Comparison of ENCODE assay signal across 9 mouse cellular contexts in the genomic region with DNA sequence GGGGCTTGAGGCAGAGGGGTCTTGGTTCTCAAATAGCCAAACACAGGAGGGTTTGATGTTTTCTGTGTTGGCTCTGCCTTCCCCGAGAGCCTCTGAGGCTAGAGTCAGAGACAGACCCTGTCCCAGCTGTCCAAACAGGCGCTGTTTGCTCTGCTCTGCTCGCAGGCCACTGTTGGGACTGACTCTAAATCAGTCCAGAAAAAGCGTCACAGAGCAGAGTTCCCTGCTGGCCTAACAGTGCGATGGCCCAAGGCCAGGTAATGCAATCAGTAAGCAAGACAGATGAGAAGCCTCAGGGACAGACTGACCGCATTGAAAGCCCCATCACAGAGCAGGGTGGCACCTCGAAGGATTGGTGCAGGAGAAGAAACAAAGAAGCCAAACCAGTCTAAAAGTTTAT. TPM values are rescaled to one million over a fixed set of nuclear protein-coding genes. Genes with fewer than 3 reads are reported as not detected.
DNase-seq lines count a peak whose midpoint lies in the region; ATAC-seq and TF ChIP-seq lines count a peak whose summit lies in the region.
"Had no signal": no experiment of that assay in that cellular context is flagged by ENCODE, and none has a peak within 500 bp of the region (broad histone marks: within the 10 kb centered on the region; RNA-seq: fewer than 3 reads in every experiment).

No protein-coding gene starts in this region.

- no peak for DNase-seq in hindbrain, embryonic 11.5 days (ENCODE audit: low spot score)
- peak; percentile 20 for DNase-seq in neural tube, embryonic 11.5 days (ENCODE audit: low spot score)
- no peak for DNase-seq in neural tube, embryonic 10.5 days (ENCODE audit: extremely low spot score, low spot score)
- peak; percentile 21 for DNase-seq in hindbrain, postnatal 0 days (ENCODE audit: low spot score)
- DNase-seq in right cerebral cortex, adult 2 months (ENCODE audit: low spot score in 2 of 2): no peak
- no peak for DNase-seq in thymus, postnatal 36 days
- DNase-seq: cerebellum, adult 11 months had no signal

- 77% methylated on average over 7 of the region's 7 CpGs for WGBS in hindbrain, embryonic 13.5 days
- WGBS in hindbrain, embryonic 11.5 days: 68% methylated on average over 7 of the region's 7 CpGs
- 67% methylated on average over 7 of the region's 7 CpGs for WGBS in neural tube, embryonic 11.5 days
- 69% methylated on average over 7 of the region's 7 CpGs for WGBS in hindbrain, postnatal 0 days
- WGBS in stomach, embryonic 15.5 days: 65% methylated on average over 7 of the region's 7 CpGs

- H3K36me3 ChIP-seq in hindbrain, embryonic 13.5 days: peaks cover 58% of the 10 kb centered on the region
- peaks cover 17% of the 10 kb centered on the region for H3K36me3 ChIP-seq in hindbrain, embryonic 11.5 days (ENCODE audit: control insufficient read depth, insufficient read depth, low read length)
- H3K36me3 ChIP-seq in neural tube, embryonic 11.5 days (ENCODE audit: control insufficient read depth, insufficient read depth, low read length): peaks cover 20% of the 10 kb centered on the region
- peaks cover 30% of the 10 kb centered on the region for H3K36me3 ChIP-seq in hindbrain, postnatal 0 days (ENCODE audit: insufficient read depth, low read length)
- H3K36me3 ChIP-seq in stomach, embryonic 15.5 days: peaks cover 35% of the 10 kb centered on the region

- TF ChIP-seq CTCF in hindbrain, postnatal 0 days (IDR thresholded peaks at IDR 0.05; ENCODE audit: low read depth): no peak

- no peaks in the 10 kb centered on the region for H3K9me3 ChIP-seq in hindbrain, embryonic 13.5 days
- no peaks in the 10 kb centered on the region for H3K9me3 ChIP-seq in hindbrain, embryonic 11.5 days (ENCODE audit: control insufficient read depth, low read length)
- H3K9me3 ChIP-seq in neural tube, embryonic 11.5 days (ENCODE audit: control insufficient read depth, low read length): no peaks in the 10 kb centered on the region
- H3K9me3 ChIP-seq in hindbrain, postnatal 0 days (ENCODE audit: low read length): no peaks in the 10 kb centered on the region
- no peaks in the 10 kb centered on the region for H3K9me3 ChIP-seq in stomach, embryonic 15.5 days

- H3K9ac ChIP-seq in hindbrain, embryonic 13.5 days: no peak overlapping the region
- H3K9ac ChIP-seq in hindbrain, embryonic 11.5 days (ENCODE audit: low read depth, low read length): no peak overlapping the region
- H3K9ac ChIP-seq in neural tube, embryonic 11.5 days (ENCODE audit: low read length): no peak overlapping the region
- H3K9ac ChIP-seq in hindbrain, postnatal 0 days (replicated peaks; ENCODE audit: low read length): no peak overlapping the region
- no peak overlapping the region for H3K9ac ChIP-seq in stomach, embryonic 15.5 days

- no peaks in the 10 kb centered on the region for H3K27me3 ChIP-seq in hindbrain, embryonic 13.5 days
- no peaks in the 10 kb centered on the region for H3K27me3 ChIP-seq in hindbrain, embryonic 11.5 days (ENCODE audit: control insufficient read depth, insufficient read depth, low read length)
- H3K27me3 ChIP-seq in neural tube, embryonic 11.5 days (ENCODE audit: control insufficient read depth, insufficient read depth, low read length): no peaks in the 10 kb centered on the region
- H3K27me3 ChIP-seq in hindbrain, postnatal 0 days (ENCODE audit: insufficient read depth, low read length): no peaks in the 10 kb centered on the region
- H3K27me3 ChIP-seq in stomach, embryonic 15.5 days (replicated peaks): no peaks in the 10 kb centered on the region

- ATAC-seq in hindbrain, embryonic 13.5 days (ENCODE audit: low FRiP score): no peak
- ATAC-seq in hindbrain, embryonic 11.5 days (ENCODE audit: low FRiP score): no peak
- ATAC-seq in neural tube, embryonic 11.5 days (ENCODE audit: insufficient read depth, low FRiP score, low TSS enrichment): no peak
- ATAC-seq in hindbrain, postnatal 0 days: no peak
- peak; percentile 36; the same call in 1 of the 2 replicates for ATAC-seq in stomach, embryonic 15.5 days (ENCODE audit: insufficient read depth, low FRiP score, low read depth)

- H3K4me1 ChIP-seq in hindbrain, embryonic 13.5 days (replicated peaks): peaks cover 9% of the 10 kb centered on the region; the same call in 1 of the 2 replicates
- H3K4me1 ChIP-seq in hindbrain, embryonic 11.5 days (replicated peaks; ENCODE audit: control insufficient read depth, insufficient read depth, low read length): no peaks in the 10 kb centered on the region
- H3K4me1 ChIP-seq in neural tube, embryonic 11.5 days (ENCODE audit: control insufficient read depth, insufficient read depth, low read length): no peaks in the 10 kb centered on the region
- no peaks in the 10 kb centered on the region for H3K4me1 ChIP-seq in hindbrain, postnatal 0 days (ENCODE audit: insufficient read depth, low read length)
- peaks cover 10% of the 10 kb centered on the region; the same call in 1 of the 2 replicates for H3K4me1 ChIP-seq in stomach, embryonic 15.5 days

- no peak overlapping the region for H3K4me2 ChIP-seq in hindbrain, embryonic 13.5 days
- H3K4me2 ChIP-seq in hindbrain, embryonic 11.5 days (replicated peaks; ENCODE audit: low read depth, low read length): no peak overlapping the region
- no peak overlapping the region for H3K4me2 ChIP-seq in neural tube, embryonic 11.5 days (ENCODE audit: low read depth)
- no peak overlapping the region for H3K4me2 ChIP-seq in hindbrain, postnatal 0 days (ENCODE audit: low read depth, low read length)
- H3K4me2 ChIP-seq in stomach, embryonic 15.5 days: no peak overlapping the region

- no peak overlapping the region for H3K4me3 ChIP-seq in hindbrain, embryonic 13.5 days
- no peak overlapping the region for H3K4me3 ChIP-seq in hindbrain, embryonic 11.5 days (ENCODE audit: low read depth, low read length)
- no peak overlapping the region for H3K4me3 ChIP-seq in neural tube, embryonic 11.5 days (ENCODE audit: low read depth, low read length)
- no peak overlapping the region for H3K4me3 ChIP-seq in hindbrain, postnatal 0 days (ENCODE audit: low read length)
- H3K4me3 ChIP-seq in stomach, embryonic 15.5 days (replicated peaks): no peak overlapping the region

- H3K27ac ChIP-seq in hindbrain, embryonic 13.5 days: peak overlapping the region; percentile 62
- no peak overlapping the region for H3K27ac ChIP-seq in hindbrain, embryonic 11.5 days (ENCODE audit: low read depth, low read length)
- H3K27ac ChIP-seq in neural tube, embryonic 11.5 days (ENCODE audit: low read depth, low read length): 0 out of 2 replicates have a peak overlapping the region, but pooled peaks have one; percentile 44
- no peak overlapping the region for H3K27ac ChIP-seq in hindbrain, postnatal 0 days
- no peak overlapping the region for H3K27ac ChIP-seq in stomach, embryonic 15.5 days

RNA-seq across cellular contexts. Expression of gene Cenps, which starts 12.2 kb away (rescaled TPM):
- 22.1 and 24.3 TPM in 2 replicates for polyA plus RNA-seq in hindbrain, embryonic 13.5 days (2015; fragmentation: Nextera tagmentation; extraction: Ambion mirVana)
- polyA plus RNA-seq in hindbrain, embryonic 11.5 days (2014; fragmentation: Nextera tagmentation; extraction: Ambion mirVana): 44.7 and 49.1 TPM in 2 replicates
- 36.7 and 43.0 TPM in 2 replicates for polyA plus RNA-seq in neural tube, embryonic 11.5 days (2014; fragmentation: Nextera tagmentation; extraction: Ambion mirVana)
- total RNA-seq in hindbrain, postnatal 0 days (2014; rRNA removed): 3.5 and 6.5 TPM in 2 replicates
- 17.2 and 20.8 TPM in 2 replicates for polyA plus RNA-seq in hindbrain, postnatal 0 days (2015; fragmentation: Nextera tagmentation; extraction: Ambion mirVana)
- 22.6 and 23.7 TPM in 2 replicates for polyA plus RNA-seq in stomach, embryonic 15.5 days (2015; fragmentation: Nextera tagmentation; extraction: Ambion mirVana)

RNA-seq across cellular contexts. Expression of gene Pgd, which starts 17.0 kb away (rescaled TPM):
- polyA plus RNA-seq in hindbrain, embryonic 13.5 days (2015; fragmentation: Nextera tagmentation; extraction: Ambion mirVana): 111 and 114 TPM in 2 replicates
- 45.5 and 49.4 TPM in 2 replicates for polyA plus RNA-seq in hindbrain, embryonic 11.5 days (2014; fragmentation: Nextera tagmentation; extraction: Ambion mirVana)
- polyA plus RNA-seq in neural tube, embryonic 11.5 days (2014; fragmentation: Nextera tagmentation; extraction: Ambion mirVana): 49.5 and 57.4 TPM in 2 replicates
- total RNA-seq in hindbrain, postnatal 0 days (2014; rRNA removed): 24.9 and 36.3 TPM in 2 replicates
- 94.8 and 95.0 TPM in 2 replicates for polyA plus RNA-seq in hindbrain, postnatal 0 days (2015; fragmentation: Nextera tagmentation; extraction: Ambion mirVana)
- 166 and 178 TPM in 2 replicates for polyA plus RNA-seq in stomach, embryonic 15.5 days (2015; fragmentation: Nextera tagmentation; extraction: Ambion mirVana)

RNA-seq across cellular contexts. Expression of gene Cort, which starts 23.0 kb away (rescaled TPM):
- 0.35 and 0.41 TPM in 2 replicates for polyA plus RNA-seq in hindbrain, embryonic 13.5 days (2015; fragmentation: Nextera tagmentation; extraction: Ambion mirVana)
- polyA plus RNA-seq in hindbrain, embryonic 11.5 days (2014; fragmentation: Nextera tagmentation; extraction: Ambion mirVana): 0.36 and 0.54 TPM in 2 replicates
- 0.51 TPM in 1 of 2 replicates, not detected in the other for polyA plus RNA-seq in neural tube, embryonic 11.5 days (2014; fragmentation: Nextera tagmentation; extraction: Ambion mirVana)
- total RNA-seq in hindbrain, postnatal 0 days (2014; rRNA removed): 2.7 TPM in 1 of 2 replicates, not detected in the other
- 0.38 and 0.93 TPM in 2 replicates for polyA plus RNA-seq in hindbrain, postnatal 0 days (2015; fragmentation: Nextera tagmentation; extraction: Ambion mirVana)
- 0.35 and 0.41 TPM in 2 replicates for polyA plus RNA-seq in stomach, embryonic 15.5 days (2015; fragmentation: Nextera tagmentation; extraction: Ambion mirVana)

RNA-seq across cellular contexts. Expression of gene Dffa, which starts 45.7 kb away (rescaled TPM):
- 27.0 and 29.1 TPM in 2 replicates for polyA plus RNA-seq in hindbrain, embryonic 13.5 days (2015; fragmentation: Nextera tagmentation; extraction: Ambion mirVana)
- 29.0 and 30.9 TPM in 2 replicates for polyA plus RNA-seq in hindbrain, embryonic 11.5 days (2014; fragmentation: Nextera tagmentation; extraction: Ambion mirVana)
- 34.1 and 34.4 TPM in 2 replicates for polyA plus RNA-seq in neural tube, embryonic 11.5 days (2014; fragmentation: Nextera tagmentation; extraction: Ambion mirVana)
- 11.4 and 16.6 TPM in 2 replicates for total RNA-seq in hindbrain, postnatal 0 days (2014; rRNA removed)
- 22.9 and 26.9 TPM in 2 replicates for polyA plus RNA-seq in hindbrain, postnatal 0 days (2015; fragmentation: Nextera tagmentation; extraction: Ambion mirVana)
- 33.0 and 35.7 TPM in 2 replicates for polyA plus RNA-seq in stomach, embryonic 15.5 days (2015; fragmentation: Nextera tagmentation; extraction: Ambion mirVana)

RNA-seq across cellular contexts. Expression of gene Pex14, which starts 49.9 kb away (rescaled TPM):
- polyA plus RNA-seq in hindbrain, embryonic 13.5 days (2015; fragmentation: Nextera tagmentation; extraction: Ambion mirVana): 52.6 and 57.7 TPM in 2 replicates
- polyA plus RNA-seq in hindbrain, embryonic 11.5 days (2014; fragmentation: Nextera tagmentation; extraction: Ambion mirVana): 29.9 and 33.5 TPM in 2 replicates
- 43.0 and 43.1 TPM in 2 replicates for polyA plus RNA-seq in neural tube, embryonic 11.5 days (2014; fragmentation: Nextera tagmentation; extraction: Ambion mirVana)
- total RNA-seq in hindbrain, postnatal 0 days (2014; rRNA removed): 70.4 and 81.7 TPM in 2 replicates
- polyA plus RNA-seq in hindbrain, postnatal 0 days (2015; fragmentation: Nextera tagmentation; extraction: Ambion mirVana): 62.1 and 62.9 TPM in 2 replicates
- polyA plus RNA-seq in stomach, embryonic 15.5 days (2015; fragmentation: Nextera tagmentation; extraction: Ambion mirVana): 47.2 and 50.3 TPM in 2 replicates

Comparison
In these comparisons a context has a peak if more than half of its experiments do, and no peak if none do; other contexts are left out.
1. H3K27ac ChIP-seq: peak in hindbrain, embryonic 13.5 days (single experiment) and neural tube, embryonic 11.5 days (single experiment); none in hindbrain, embryonic 11.5 days (single experiment), hindbrain, postnatal 0 days (single experiment) and stomach, embryonic 15.5 days (single experiment).
2. DNase-seq: peak in neural tube, embryonic 11.5 days (single experiment) and hindbrain, postnatal 0 days (single experiment); none in hindbrain, embryonic 11.5 days (single experiment), neural tube, embryonic 10.5 days (single experiment), right cerebral cortex, adult 2 months (0 of 2) and thymus, postnatal 36 days (0 of 2).